Mouse (Mus musculus) adrenal gland, postnatal 36 days (tissue): ENCODE measurements around the gene Rxra. TPM values are rescaled to one million over a fixed set of nuclear protein-coding genes. Genes with fewer than 3 reads are reported as not detected.
A peak's percentile ranks its signal among the peaks of the same experiment; 100 is the strongest.

Experiments used
- DNase-seq, 2 experiments: peaks; one replicate each; pipeline ENCODE4 v3.0.0; 2021; ENCODE audit warnings: mixed read lengths in 1 of 2
- total RNA-seq, 2 experiments: library from RNA; stranded (reverse); gene quantifications; 2 replicates each; pipeline ENCODE4 v1.2.3; 2021

Rxra gene
- total RNA-seq, 2 experiments from 2014 or later: 49.2 to 51.4 TPM

- no peak for DNase-seq
Measured at GRCm38 (mm10) chr2:27702904-27703666, 26.8 kb downstream of the Rxra start.

GRCm38 (mm10) chr2:27703852-27704640 is 27.8 kb downstream of the Rxra start:
- peak; percentile 81 to 85 for DNase-seq

DNA sequence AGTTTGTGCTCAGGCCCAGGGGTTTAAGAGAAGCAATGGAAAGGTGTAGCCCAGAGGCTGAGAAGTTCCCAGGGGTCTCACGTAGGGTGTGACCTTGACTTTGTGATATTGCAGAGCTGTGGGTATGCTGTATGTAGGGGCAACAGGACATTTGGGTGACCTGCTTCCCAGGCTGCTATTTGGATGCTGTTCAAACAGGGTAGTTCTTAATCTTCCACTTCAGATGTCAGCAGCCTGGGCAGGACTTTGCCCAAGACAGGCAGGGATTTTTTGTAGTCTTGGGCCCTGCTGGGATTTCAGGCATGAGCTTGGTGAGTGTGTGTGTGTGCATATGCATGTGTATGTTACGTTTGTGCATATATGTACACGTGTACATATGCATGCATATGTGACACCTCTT is 28.4 kb downstream of the Rxra start:
- no peak for DNase-seq

DNA sequence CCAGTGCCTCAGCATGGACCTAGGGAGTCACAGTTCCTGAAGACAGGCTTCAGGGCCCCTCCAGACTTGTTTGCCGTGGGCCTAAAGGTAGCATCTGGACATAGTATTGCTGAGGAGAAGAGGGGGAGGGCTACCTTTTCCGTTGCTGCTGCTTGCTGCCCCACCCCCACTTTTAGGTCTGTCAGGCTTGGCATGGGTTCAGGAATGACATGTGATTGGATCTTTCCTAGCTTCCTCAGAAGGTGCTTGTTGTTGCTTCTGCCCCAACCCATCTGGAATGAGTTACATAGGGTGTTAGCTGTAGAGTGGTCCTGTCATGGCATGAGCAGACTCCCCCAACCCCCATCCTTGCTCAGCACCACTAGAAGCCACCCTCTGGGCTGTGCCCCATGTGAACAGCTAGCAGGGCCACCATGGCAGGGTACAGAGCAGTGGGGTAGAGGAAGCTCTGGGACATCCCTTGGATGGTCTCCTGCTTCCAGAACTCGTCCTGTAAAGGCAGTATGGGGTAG is 34.7 kb downstream of the Rxra start:
- DNase-seq: no peak

DNA sequence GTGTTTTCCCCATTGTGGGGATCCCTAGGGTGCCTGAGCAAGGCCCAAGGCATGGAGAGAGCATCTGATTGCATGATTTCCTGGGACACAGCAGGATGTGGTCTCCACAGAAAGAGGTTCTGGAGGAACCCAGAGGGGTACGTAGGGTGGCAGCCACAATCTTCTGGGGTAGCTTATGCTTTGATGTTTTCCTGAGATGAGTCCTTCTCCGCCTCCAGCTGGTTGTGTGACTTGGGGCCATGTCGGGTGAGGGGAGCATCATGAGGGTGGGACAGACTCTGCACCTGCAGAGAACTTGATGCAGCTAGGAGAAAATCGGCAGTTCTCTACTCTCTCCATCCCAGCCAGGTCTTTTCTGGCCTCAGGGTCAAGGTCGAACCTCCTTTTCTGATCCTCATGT is 36.4 kb downstream of the Rxra start:
- no peak for DNase-seq

DNA sequence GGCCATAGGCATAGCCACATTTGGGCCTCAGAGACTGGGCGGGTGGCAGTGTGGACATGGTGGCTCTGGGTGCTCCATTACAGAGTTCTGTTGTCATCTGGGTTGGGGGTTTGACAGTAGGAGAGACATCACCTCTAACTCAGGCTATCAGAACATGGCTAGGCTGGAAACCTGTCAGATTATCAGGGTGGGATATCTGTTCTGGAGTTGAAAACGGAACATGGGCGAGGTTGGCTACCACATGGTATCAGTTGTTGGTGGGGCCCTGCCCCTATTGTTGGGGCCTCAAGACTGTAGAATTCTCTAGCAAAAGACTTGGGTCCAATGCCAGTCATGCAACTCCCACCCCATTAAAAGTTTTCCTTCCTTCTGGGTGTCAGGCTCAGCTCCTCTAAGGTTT is 37.1 kb downstream of the Rxra start:
- DNase-seq: no peak

DNA sequence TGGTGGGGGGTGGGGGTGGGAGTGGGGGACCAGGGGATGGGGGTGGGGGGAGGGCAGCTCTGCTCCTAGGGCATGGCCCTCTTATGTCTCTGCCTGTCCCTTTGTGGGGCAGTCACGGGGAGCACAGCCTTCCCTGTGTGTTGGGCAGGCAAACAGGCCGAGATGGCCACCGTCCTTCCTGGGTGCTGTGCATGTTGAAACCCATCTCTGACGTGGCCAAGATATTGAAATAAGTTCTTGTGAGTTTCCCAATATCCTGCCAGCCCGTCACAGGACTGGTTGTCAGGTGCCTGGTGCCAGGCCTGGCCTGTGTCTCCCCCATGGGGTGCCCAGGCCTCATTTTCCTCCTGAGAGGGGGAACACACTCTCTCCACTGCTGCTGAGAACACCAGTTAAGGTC is 37.9 kb downstream of the Rxra start:
- peak; percentile 57 to 71 for DNase-seq

DNA sequence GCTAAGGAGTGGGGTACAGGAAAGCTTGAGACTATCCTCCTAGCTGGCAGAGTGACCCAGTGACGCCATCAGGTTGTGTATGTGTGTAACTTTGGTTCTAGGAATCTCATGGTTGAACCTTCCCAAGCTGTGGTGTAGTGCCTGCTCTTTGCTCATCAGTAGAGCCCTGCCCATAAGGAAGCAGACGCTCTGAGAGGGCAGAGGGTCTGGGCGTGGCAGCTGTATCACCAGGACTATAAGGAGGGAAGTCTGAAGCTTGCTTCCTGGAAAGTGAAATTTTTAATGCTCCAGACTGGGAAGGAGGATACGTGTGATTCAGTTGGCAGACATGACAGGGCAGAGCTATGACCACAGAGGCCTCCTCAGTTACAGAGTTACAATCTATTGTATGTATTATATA is 39.0 kb downstream of the Rxra start:
- DNase-seq: no peak

DNA sequence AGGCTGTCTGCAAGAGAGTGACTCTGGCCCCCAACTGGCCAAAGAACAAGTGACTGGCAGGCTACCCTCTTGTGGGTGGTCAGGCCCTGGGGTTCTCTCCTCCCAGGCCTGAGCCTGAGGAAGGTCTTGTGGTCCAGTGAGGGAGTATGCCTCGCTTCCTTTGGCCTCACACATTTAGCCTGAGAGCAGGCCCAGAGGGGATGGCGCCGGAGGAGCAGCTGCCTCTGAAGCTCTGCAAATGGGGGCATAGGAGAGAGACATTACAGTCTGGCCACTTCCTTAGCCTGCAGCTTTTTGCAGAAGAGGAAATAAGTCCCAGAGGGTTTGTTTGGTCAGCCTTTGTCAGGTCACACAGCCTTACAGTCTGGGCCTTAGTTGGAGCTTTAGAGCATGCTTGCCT is 40.1 kb downstream of the Rxra start:
- DNase-seq: no peak

- peak; percentile 89 to 92 for DNase-seq
Measured at GRCm38 (mm10) chr2:27718191-27718590, 42.0 kb downstream of the Rxra start.

GRCm38 (mm10) chr2:27719601-27720000 is 43.4 kb downstream of the Rxra start:
- DNase-seq: peak in 1 of 2 experiments; percentile 32

- no peak for DNase-seq
Measured at GRCm38 (mm10) chr2:27721611-27722010, 45.4 kb downstream of the Rxra start.

DNA sequence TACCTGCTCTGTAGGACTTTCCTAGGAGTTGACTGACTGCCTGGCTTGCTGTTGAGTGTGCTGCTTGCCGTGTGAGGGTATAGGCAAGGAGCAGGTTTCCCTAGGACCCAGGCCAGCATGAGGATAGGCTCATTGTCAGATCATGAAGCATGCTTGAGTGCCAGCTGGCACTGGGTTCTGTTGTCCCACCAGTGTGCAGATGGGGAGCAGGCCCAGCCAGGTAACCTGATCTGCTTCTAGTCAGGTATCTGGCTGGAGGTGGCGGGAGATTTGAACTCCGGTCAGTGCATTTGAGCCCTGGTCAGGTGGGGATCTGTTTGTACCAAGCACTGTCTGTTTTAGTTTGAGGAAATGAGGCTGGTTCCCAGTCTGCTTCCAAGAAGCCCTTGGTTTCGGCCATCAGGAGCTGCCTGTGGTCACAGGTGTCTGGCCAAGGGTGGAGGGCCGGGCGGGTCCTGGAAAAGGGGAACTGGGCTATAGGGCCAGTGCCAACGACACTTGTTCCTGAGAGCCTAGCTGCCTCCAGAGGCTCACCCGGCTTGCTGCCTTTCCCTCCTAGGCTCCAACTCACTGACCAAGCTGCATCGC is 48.6 kb downstream of the Rxra start:
- DNase-seq: no peak

GRCm38 (mm10) chr2:27727994-27728854 is 52.0 kb downstream of the Rxra start:
- no peak for DNase-seq

GRCm38 (mm10) chr2:27729009-27729408 is 52.8 kb downstream of the Rxra start:
- DNase-seq: no peak

GRCm38 (mm10) chr2:27730002-27730905 is 54.0 kb downstream of the Rxra start:
- peak; percentile 28 to 54 for DNase-seq

- DNase-seq: no peak
Measured at GRCm38 (mm10) chr2:27733021-27733420, 56.8 kb downstream of the Rxra start.

GRCm38 (mm10) chr2:27734328-27734727 is 58.1 kb downstream of the Rxra start:
- peak in 1 of 2 experiments; percentile 37 for DNase-seq

GRCm38 (mm10) chr2:27734800-27735199 is 58.6 kb downstream of the Rxra start:
- no peak for DNase-seq

DNA sequence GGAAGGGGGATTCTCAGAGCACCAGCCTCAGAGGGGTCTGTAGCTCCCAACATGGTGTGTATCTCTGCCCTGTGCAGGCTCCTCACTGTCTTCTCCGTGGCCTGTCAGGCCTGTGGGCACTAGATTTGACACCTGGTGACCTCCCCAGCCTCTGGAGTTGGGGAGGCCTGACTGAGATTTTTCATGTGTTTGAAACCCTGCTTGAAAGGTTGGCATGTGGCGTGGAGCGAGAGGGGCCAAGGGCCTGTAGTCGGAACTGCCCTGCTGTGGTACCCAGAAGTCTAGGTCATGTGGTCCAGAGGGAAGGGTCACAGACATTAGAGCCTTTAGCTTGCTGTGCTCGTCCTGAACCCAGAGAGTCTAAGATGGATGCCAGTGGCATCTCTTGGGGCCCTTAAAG is 60.6 kb downstream of the Rxra start:
- no peak for DNase-seq

- no peak for DNase-seq
Measured at GRCm38 (mm10) chr2:27738396-27738795, 62.2 kb downstream of the Rxra start.
